Mouse (Mus musculus) heart, postnatal 0 days (tissue): ENCODE results near the gene Ptbp1. TPM values are rescaled to one million over a fixed set of nuclear protein-coding genes. Genes with fewer than 3 reads are reported as not detected.
A peak's percentile ranks its signal among the peaks of the same experiment; 100 is the strongest.

Experiments used
- ATAC-seq: fragments of 200-750 bp; cut with Nextera tagmentation; 2 replicates; pipeline ENCODE4 v1.8.0; 2017; ENCODE audit warnings: low read depth, moderate number of reproducible peaks, moderate library complexity; ENCODE audit not compliant: insufficient read depth
- DNase-seq: peaks from one replicate; pipeline ENCODE4 v3.0.0-alpha.2; 2016; ENCODE audit warnings: low spot score
- H3K27ac ChIP-seq: fragments of 300-500 bp; sonication (generic); 2 replicates; pipeline ENCODE4 v1.5.1; 2014; ENCODE audit warnings: low read depth, mild to moderate bottlenecking
- H3K27me3 ChIP-seq: fragments of 300-500 bp; sonication (generic); 2 replicates; pipeline ENCODE4 v1.6.1; 2014; ENCODE audit warnings: low read length, mixed read lengths; ENCODE audit not compliant: control insufficient read depth, insufficient read depth
- H3K36me3 ChIP-seq: fragments of 300-500 bp; sonication (generic); replicated peaks from 2 replicates; pipeline ENCODE4 v1.6.1; 2014; ENCODE audit warnings: low read length, mixed read lengths; ENCODE audit not compliant: control insufficient read depth, insufficient read depth
- H3K4me1 ChIP-seq: fragments of 300-500 bp; sonication (generic); 2 replicates; pipeline ENCODE4 v1.6.1; 2014; ENCODE audit warnings: antibody characterized with exemption; ENCODE audit not compliant: control insufficient read depth, insufficient read depth
- H3K4me2 ChIP-seq: fragments of 300-500 bp; sonication (generic); 2 replicates; pipeline ENCODE4 v1.6.1; 2014; ENCODE audit warnings: low read depth, mild to moderate bottlenecking, low read length, moderate library complexity
- H3K4me3 ChIP-seq: fragments of 300-500 bp; sonication (generic); 2 replicates; pipeline ENCODE4 v1.5.1; 2014; ENCODE audit warnings: low read depth, low read length
- H3K9ac ChIP-seq: fragments of 300-500 bp; sonication (generic); replicated peaks from 2 replicates; pipeline ENCODE4 v1.6.1; 2014; ENCODE audit warnings: low read depth, low read length, mixed read lengths
- H3K9me3 ChIP-seq: fragments of 300-500 bp; sonication (generic); replicated peaks from 2 replicates; pipeline ENCODE4 v1.6.1; 2016; ENCODE audit warnings: low read length; ENCODE audit not compliant: control insufficient read depth
- CTCF ChIP-seq: IDR thresholded peaks from 2 replicates; pipeline ENCODE4 v1.5.1; 2016; ENCODE audit warnings: antibody characterized with exemption, control low read depth, low read depth
- EP300 ChIP-seq: IDR thresholded peaks from 2 replicates; pipeline ENCODE4 v1.6.1; 2016; ENCODE audit warnings: antibody characterized with exemption, low read depth
- WGBS: fragments of 180-500 bp; shearing (Covaris S2); extraction: QIAGEN DNeasy Blood & Tissue Kit; methylation state at CpG from one replicate; pipeline ENCODE4 v1.1.7; 2014; 5-methylcytosine and 5-hydroxymethylcytosine counted together
- polyA plus RNA-seq: library from polyadenylated mRNA; unstranded; fragments of >200 nt; fragmentation: Nextera tagmentation; extraction: Ambion mirVana; gene quantifications from 2 replicates; pipeline ENCODE4 v1.2.1, GENCODE M21; 2015
- total RNA-seq: library from RNA; depleted of rRNA; stranded (reverse); fragments of >200 nt; gene quantifications from 2 replicates; pipeline ENCODE4 v1.2.3, GENCODE M21; 2014; ENCODE audit warnings: low replicate concordance

Ptbp1 gene
- total and polyA plus RNA-seq, 2 experiments from 2014 or later: 40.4 to 186 TPM

DNA sequence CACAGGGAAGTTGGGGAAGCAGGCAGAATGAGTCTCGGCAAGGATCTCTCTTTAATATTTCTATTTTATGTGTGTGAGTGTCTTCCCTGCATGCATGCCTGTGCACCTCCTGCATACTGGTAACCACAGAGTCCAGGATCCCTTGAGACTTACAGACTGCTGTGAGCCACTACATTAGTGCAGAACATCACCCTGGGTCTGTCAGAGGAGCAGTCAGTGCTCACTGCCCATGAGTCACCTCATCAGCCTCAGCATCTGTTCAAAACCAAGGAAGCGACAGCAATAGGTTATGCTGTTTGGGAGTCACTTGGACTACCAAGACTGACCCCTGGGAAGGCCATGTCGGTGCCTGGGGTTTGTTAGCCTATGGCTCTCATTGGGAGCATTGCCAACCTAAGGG, 11.9 kb upstream of the Ptbp1 start:
- no peak overlapping the region for H3K4me3 ChIP-seq
- no peaks in the 10 kb centered on the region for H3K9me3 ChIP-seq
- H3K36me3 ChIP-seq: no peaks in the 10 kb centered on the region
- H3K27ac ChIP-seq: no peak overlapping the region
- H3K27me3 ChIP-seq: no peaks in the 10 kb centered on the region
- no peak overlapping the region for H3K9ac ChIP-seq
- no peak for ATAC-seq
- TF ChIP-seq EP300 (no peak), CTCF (no peak)
- H3K4me2 ChIP-seq: no peak overlapping the region
- 65% methylated on average over 3 of the region's 3 CpGs for WGBS
- 0 out of 2 replicates have a peak, but pooled peaks cover 4% of the 10 kb centered on the region for H3K4me1 ChIP-seq
- no peak for DNase-seq

- no peak overlapping the region for H3K27ac ChIP-seq
- H3K9ac ChIP-seq: no peak overlapping the region
- DNase-seq (no peak), ATAC-seq (no peak)
- H3K4me1 ChIP-seq: 0 out of 2 replicates have a peak, but pooled peaks cover 4% of the 10 kb centered on the region
- H3K4me3 ChIP-seq: no peak overlapping the region
- H3K27me3 ChIP-seq: no peaks in the 10 kb centered on the region
- H3K9me3 ChIP-seq: no peaks in the 10 kb centered on the region
- H3K36me3 ChIP-seq: no peaks in the 10 kb centered on the region
- 36% methylated on average over 6 of the region's 6 CpGs for WGBS
- TF ChIP-seq CTCF (no peak), EP300 (no peak)
- H3K4me2 ChIP-seq: no peak overlapping the region
Measured at GRCm38 (mm10) chr10:79843476-79843875, 10.8 kb upstream of the Ptbp1 start.

- no peak for ATAC-seq
Measured at GRCm38 (mm10) chr10:79846553-79846952, 7.7 kb upstream of the Ptbp1 start.

GRCm38 (mm10) chr10:79849941-79850628, 4.1 kb upstream of the Ptbp1 start:
- Histone ChIP-seq H3K9ac (no peak overlapping the region), H3K36me3 (no peaks in the 10 kb centered on the region), H3K27ac (peak overlapping the region; percentile 37; the same call in 1 of the 2 replicates), H3K4me2 (no peak overlapping the region), H3K9me3 (no peaks in the 10 kb centered on the region), H3K4me1 (peaks cover 16% of the 10 kb centered on the region), H3K27me3 (no peaks in the 10 kb centered on the region), H3K4me3 (no peak overlapping the region)
- ATAC-seq (no peak), DNase-seq (no peak)
- TF ChIP-seq CTCF (no peak), EP300 (no peak)
- 66% methylated on average over 8 of the region's 8 CpGs for WGBS

More at GRCm38 (mm10) chr10:79846553-79846952, 7.7 kb upstream of the Ptbp1 start:
- Histone ChIP-seq H3K36me3 (no peaks in the 10 kb centered on the region), H3K9me3 (no peaks in the 10 kb centered on the region), H3K4me2 (no peak overlapping the region), H3K27ac (no peak overlapping the region), H3K4me1 (0 out of 2 replicates have a peak, but pooled peaks cover 4% of the 10 kb centered on the region), H3K9ac (no peak overlapping the region), H3K27me3 (no peaks in the 10 kb centered on the region), H3K4me3 (no peak overlapping the region)
- no peak for DNase-seq
- WGBS: 59% methylated on average over 5 of the region's 5 CpGs
- TF ChIP-seq EP300: no peak
- TF ChIP-seq CTCF: no peak

GRCm38 (mm10) chr10:79851653-79852052, 2.6 kb upstream of the Ptbp1 start:
- ATAC-seq (no peak), DNase-seq (no peak)
- H3K27me3 ChIP-seq: no peaks in the 10 kb centered on the region
- H3K9ac ChIP-seq: no peak overlapping the region; the same call in 1 of the 2 replicates
- H3K36me3 ChIP-seq: no peaks in the 10 kb centered on the region
- WGBS: 69% methylated on average over 3 of the region's 3 CpGs
- H3K27ac ChIP-seq: peak overlapping the region; percentile 100
- 0 out of 2 replicates have a peak overlapping the region, but pooled peaks have one; percentile 7 for H3K4me2 ChIP-seq
- no peak overlapping the region for H3K4me3 ChIP-seq
- TF ChIP-seq CTCF: no peak
- TF ChIP-seq EP300: no peak
- H3K9me3 ChIP-seq: no peaks in the 10 kb centered on the region
- peaks cover 25% of the 10 kb centered on the region for H3K4me1 ChIP-seq
